Mouse (Mus musculus) ES-E14 (cell line): ENCODE measurements around the gene Mfap2.
A peak's percentile ranks its signal among the peaks of the same experiment; 100 is the strongest.

ENCODE experiments used
- CHD2 ChIP-seq: IDR thresholded peaks from 2 replicates; pipeline ENCODE4 v1.6.1; 2014; ENCODE audit warnings: mild to moderate bottlenecking, low read depth, low read length, inconsistent platforms
- HCFC1 ChIP-seq: IDR thresholded peaks from 2 replicates; pipeline ENCODE4 v1.6.1; 2012; ENCODE audit warnings: low read length, inconsistent platforms, borderline replicate concordance; ENCODE audit not compliant: insufficient read depth
- MAFK ChIP-seq: IDR thresholded peaks from 2 replicates; pipeline ENCODE4 v1.6.1; 2014; ENCODE audit warnings: mild to moderate bottlenecking, low read depth, low read length, inconsistent platforms; ENCODE audit not compliant: insufficient read depth
- ZC3H11A ChIP-seq: IDR thresholded peaks from 2 replicates; pipeline ENCODE4 v1.6.1; 2012; ENCODE audit warnings: low read depth, mild to moderate bottlenecking, inconsistent platforms, low read length, borderline replicate concordance
- ZNF384 ChIP-seq: IDR thresholded peaks from 2 replicates; pipeline ENCODE4 v1.6.1; 2012; ENCODE audit warnings: low read depth, low read length, inconsistent platforms

DNA sequence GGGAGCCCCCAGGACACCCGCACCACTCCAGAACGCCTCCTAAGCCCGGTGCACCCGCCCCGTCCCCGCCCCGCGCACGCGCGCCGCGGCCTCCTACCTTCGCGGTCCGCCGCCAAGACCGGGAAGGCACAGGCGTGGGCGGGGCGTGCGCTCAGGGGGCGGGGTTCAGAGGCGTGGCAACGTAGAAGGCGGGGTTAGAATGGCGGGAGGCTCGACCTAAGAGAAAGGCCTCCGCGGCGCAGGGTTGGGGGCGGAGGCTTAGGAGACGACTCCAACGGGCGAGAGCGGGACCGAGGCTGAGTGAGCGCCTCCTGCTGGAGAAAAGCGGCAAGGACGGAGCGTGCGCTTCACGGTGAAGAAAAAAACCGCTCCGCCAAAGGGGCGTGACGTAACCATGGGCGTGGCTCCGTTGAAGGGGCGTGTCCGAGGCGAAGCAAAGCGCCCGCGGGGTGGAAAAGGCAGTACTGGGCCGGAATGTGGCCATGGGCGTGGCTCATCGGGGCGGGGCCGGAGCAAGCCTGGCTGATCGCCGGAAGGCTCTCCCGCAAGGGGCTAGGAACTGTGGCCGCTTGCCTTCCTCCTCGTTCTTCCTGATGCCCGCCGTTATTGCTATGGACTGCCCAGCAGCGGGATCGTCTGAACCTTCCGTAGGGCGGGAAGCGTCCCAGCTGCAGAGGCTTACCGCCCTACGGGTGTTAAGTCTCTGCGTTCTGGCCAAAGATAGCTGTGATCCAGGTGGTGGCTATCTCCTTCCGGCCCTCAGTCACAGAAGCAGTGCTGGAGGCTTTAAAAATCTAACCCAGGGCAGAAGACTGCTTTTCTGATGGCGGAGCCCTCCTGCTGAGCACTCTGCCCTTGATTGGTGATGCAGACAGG lies 50.4 kb downstream of the Mfap2 start, which contains the start of gene Crocc:
- TF ChIP-seq ZC3H11A (no peak), HCFC1 (no peak), MAFK (no peak), ZNF384 (peak; percentile 96), CHD2 (no peak)
